Mouse (Mus musculus) myocyte (in vitro differentiated cells): ENCODE data around the gene Tmem266.

Experiments used
- CEBPB ChIP-seq: IDR thresholded peaks from 2 replicates; pipeline ENCODE4 v1.6.1; 2011; ENCODE audit warnings: mild to moderate bottlenecking, moderate library complexity; ENCODE audit not compliant: poor library complexity, insufficient read depth, severe bottlenecking
- E2F4 ChIP-seq: IDR thresholded peaks from one replicate; pipeline ENCODE4 v1.6.1; 2011; ENCODE audit warnings: mild to moderate bottlenecking, control low read depth, moderate library complexity; ENCODE audit not compliant: insufficient read depth
- MAX ChIP-seq: IDR thresholded peaks from one replicate; pipeline ENCODE4 v1.6.1; 2011; ENCODE audit warnings: low read depth, mild to moderate bottlenecking, control low read depth
- MYOD1 ChIP-seq, 3 experiments: IDR thresholded peaks; one replicate each; pipeline ENCODE4 v1.6.1; 2011; ENCODE audit warnings: control low read depth in 2 of 3, low read depth in 2 of 3, mild to moderate bottlenecking in 2 of 3, moderate library complexity in 1 of 3; ENCODE audit not compliant: insufficient read length in 2 of 3, control insufficient read depth in 1 of 3
- POLR2A ChIP-seq: IDR thresholded peaks from one replicate; pipeline ENCODE4 v1.6.1; 2011; ENCODE audit warnings: low read depth, mild to moderate bottlenecking, control low read depth, moderate library complexity; ENCODE audit not compliant: insufficient read length
- POLR2AphosphoS2 ChIP-seq: IDR thresholded peaks from one replicate; pipeline ENCODE4 v1.6.1; 2011; ENCODE audit warnings: low read depth, control low read depth; ENCODE audit not compliant: insufficient read length
- SRF ChIP-seq: IDR thresholded peaks from one replicate; pipeline ENCODE4 v1.6.1; 2011; ENCODE audit warnings: low read depth; ENCODE audit not compliant: control insufficient read depth, insufficient read length
- TCF12 ChIP-seq: IDR thresholded peaks from one replicate; pipeline ENCODE4 v1.6.1; 2011; ENCODE audit warnings: mild to moderate bottlenecking, control low read depth; ENCODE audit not compliant: poor library complexity, insufficient read depth, severe bottlenecking
- TCF3 ChIP-seq: IDR thresholded peaks from one replicate; pipeline ENCODE4 v1.6.1; 2011; ENCODE audit warnings: low read depth, control low read depth; ENCODE audit not compliant: insufficient read length
- USF1 ChIP-seq: IDR thresholded peaks from one replicate; pipeline ENCODE4 v1.6.1; 2011; ENCODE audit warnings: low read depth, mild to moderate bottlenecking, control low read depth, moderate library complexity

DNA sequence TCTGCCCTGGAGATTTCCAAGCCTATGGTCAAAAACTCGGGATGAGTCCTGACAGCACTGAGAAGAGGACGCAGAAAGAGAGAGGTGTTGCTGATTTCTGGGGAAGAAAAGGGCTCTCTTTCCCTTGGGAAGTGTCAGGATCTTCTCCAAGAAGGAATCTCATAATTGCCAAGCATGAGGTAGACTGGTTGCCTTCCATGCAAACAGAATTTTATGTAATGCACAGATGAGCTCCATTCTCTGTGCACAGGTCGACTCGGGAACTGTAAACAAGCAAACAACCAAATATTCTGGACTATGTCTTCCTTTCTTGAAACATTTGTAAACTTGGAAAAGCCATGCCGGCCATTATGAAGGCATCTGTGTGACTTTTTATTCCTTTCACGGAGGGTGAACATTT lies 2.7 kb downstream of the Tmem266 start:
- TF ChIP-seq POLR2A (no peak), SRF (no peak), MYOD1 (IDR thresholded peaks at IDR 0.05; ENCODE audit: control insufficient read depth in 1 of 3, insufficient read length in 2 of 3, low read depth in 2 of 3) (no peak), TCF12 (no peak), MAX (no peak), POLR2AphosphoS2 (no peak), USF1 (no peak), CEBPB (no peak), E2F4 (no peak), TCF3 (no peak)
